Mouse (Mus musculus) cerebellum, postnatal 14 days (tissue): Measurements from ENCODE around the gene Gm10413.
"Not testable (repeated sequence)": the region's sequence is repeated elsewhere in the genome, so short reads cannot be mapped to it uniquely, and the experiment has no call there.

ENCODE experiments used
- DNase-seq, 2 experiments: peaks; one replicate each; pipeline ENCODE4 v3.0.0; 2021; ENCODE audit warnings: mixed read lengths in 2 of 2

Gm10413 gene

DNA sequence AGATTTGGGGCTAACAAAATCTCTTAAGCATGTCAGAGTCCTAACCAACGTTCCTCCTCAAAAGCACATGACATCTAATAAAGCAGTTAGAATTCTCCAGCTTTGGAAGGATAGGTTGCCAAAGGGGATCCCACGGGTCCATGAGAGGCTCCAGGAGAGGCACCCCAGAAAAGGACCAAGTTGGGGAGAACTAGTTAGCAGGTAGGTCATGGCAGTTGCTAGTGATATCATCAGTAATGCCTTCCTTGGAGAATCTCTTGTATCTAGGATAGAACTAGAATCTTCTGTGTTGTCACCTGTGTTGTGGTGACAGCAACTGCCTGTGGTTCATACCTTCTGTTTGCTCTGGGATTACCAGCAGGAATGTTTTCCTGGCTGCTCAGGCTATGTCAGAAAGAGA is at the start of gene Gm10413:
Gene Gm10413 (plus strand): TSS at position 301 of the 400 bp plus-strand sequence.
- DNase-seq: not testable (repeated sequence)

DNA sequence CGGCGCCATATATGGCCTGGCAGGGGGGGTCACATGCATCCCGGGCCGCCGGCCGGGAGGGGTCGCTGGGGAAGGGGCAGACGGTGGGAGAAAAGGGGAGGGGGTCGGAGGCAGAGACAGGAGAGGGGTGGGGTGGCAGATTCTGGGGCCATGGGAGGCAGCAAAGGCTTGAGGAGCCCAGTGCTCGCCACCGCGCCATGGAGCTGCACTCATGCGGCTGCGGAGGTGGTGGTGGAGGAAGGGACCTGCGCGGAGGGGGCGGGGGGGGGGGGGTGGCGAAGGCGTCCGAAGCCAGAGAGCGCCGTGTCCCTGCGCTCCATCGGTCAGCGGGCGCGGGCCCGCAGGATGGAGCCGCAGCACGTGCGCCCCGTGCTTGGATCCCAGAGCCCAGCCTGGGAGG is 17.4 kb downstream of the Gm10413 start, which contains the start of gene Gm10409:
Gene Gm10409 (plus strand): TSS at position 301 of the 400 bp plus-strand sequence.
- DNase-seq: not testable (repeated sequence)

DNA sequence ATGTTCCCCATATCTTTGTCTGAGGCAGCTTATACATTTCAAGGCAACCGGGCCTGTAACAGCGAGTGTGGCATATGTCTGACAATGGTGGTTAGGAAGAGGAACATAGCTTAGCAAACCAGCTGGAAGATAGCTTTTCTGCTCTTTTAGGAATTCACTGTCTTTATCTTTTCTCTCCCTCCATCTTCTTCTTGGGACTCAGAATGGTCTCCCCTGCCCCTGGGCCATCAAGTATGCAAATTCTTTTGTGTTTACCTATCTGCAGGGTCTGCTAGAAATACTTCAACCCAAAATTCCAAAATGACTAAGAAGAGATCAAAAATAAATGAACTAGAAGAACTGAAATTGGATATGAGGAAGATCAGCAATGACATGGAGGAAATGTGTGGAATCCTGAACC is 32.9 kb downstream of the Gm10413 start, which contains the start of gene Gm3005:
Gene Gm3005 (plus strand): TSS at position 301 of the 400 bp plus-strand sequence.
- not testable (repeated sequence) for DNase-seq

DNA sequence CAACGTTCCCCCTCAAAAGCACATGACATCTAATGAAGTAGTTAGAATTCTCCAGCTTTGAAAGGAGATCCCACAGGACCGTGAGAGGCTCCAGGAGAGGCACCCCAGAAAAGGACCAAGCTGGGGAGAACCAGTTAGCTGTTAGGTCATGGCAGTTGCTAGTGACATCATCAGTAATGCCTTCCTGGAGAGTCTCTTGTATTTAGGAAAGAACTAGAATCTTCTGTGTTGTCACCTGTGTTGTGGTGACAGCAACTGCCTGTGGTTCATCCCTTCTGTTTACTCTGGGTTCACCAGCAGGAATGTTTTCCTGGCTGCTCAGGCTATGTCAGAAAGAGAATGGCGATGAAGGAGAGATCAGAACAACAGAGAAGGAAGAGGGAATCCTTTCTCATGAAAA is 54.2 kb downstream of the Gm10413 start, which contains the start of gene Gm10408:
Gene Gm10408 (plus strand): TSS at position 301 of the 400 bp plus-strand sequence.
- DNase-seq: not testable (repeated sequence)
